Mouse (Mus musculus) duodenum, adult 2 months (tissue): Measurements from ENCODE around the gene Rpl39. TPM values are rescaled to one million over a fixed set of nuclear protein-coding genes. Genes with fewer than 3 reads are reported as not detected.

Source experiments
- polyA plus RNA-seq: library from polyadenylated mRNA; depleted of rRNA; stranded (reverse); fragments of >200 nt; gene quantifications from 2 replicates; pipeline ENCODE4 v1.2.3, GENCODE M21; 2012; ENCODE audit warnings: low replicate concordance; rRNA removed

Rpl39 gene
- 4.4 and 5.6 TPM in 2 replicates for polyA plus RNA-seq

GRCm38 (mm10) chrX:37084927-37085660 is at the start of gene Rpl39:
Gene Rpl39 (minus strand): TSS chrX:37085402.

GRCm38 (mm10) chrX:37126671-37127358 is 41.6 kb upstream of the Rpl39 start, which contains the start of gene Nkap:
Gene Nkap (plus strand): TSS chrX:37126795.

GRCm38 (mm10) chrX:37110193-37110880 is 25.1 kb upstream of the Rpl39 start, which contains the start of gene Upf3b:
Gene Upf3b (minus strand): TSS chrX:37110322.

GRCm38 (mm10) chrX:37048066-37048889 is 36.9 kb downstream of the Rpl39 start, which contains the start of gene Sowahd:
Gene Sowahd (plus strand): TSS chrX:37048845.

Other genes with a start within 250 kb of the Rpl39 start
- 24.0 and 43.6 TPM in 2 replicates for gene Ube2a, start 211.5 kb downstream of the Rpl39 start, polyA plus RNA-seq
- 3.5 and 4.5 TPM in 2 replicates for gene C330007P06Rik, start 211.3 kb downstream of the Rpl39 start, polyA plus RNA-seq
- 0.04 and 0.07 TPM in 2 replicates for gene Nkrf, start 182.5 kb downstream of the Rpl39 start, polyA plus RNA-seq
- gene Sept6, start 93.6 kb downstream of the Rpl39 start, polyA plus RNA-seq: 0.91 and 2.8 TPM in 2 replicates
- 0.36 TPM in 1 of 2 replicates, not detected in the other for gene Sowahd, start 36.6 kb downstream of the Rpl39 start, polyA plus RNA-seq
- gene Upf3b, start 24.9 kb upstream of the Rpl39 start, polyA plus RNA-seq: 0.21 and 0.32 TPM in 2 replicates
- gene Nkap, start 41.4 kb upstream of the Rpl39 start, polyA plus RNA-seq: 0.83 and 1.0 TPM in 2 replicates
- gene Akap14, start 83.4 kb upstream of the Rpl39 start, polyA plus RNA-seq: 0.06 TPM in 1 of 2 replicates, not detected in the other
- 71.2 and 175 TPM in 2 replicates for gene Ndufa1, start 105.8 kb upstream of the Rpl39 start, polyA plus RNA-seq
- gene Rnf113a1, start 105.8 kb upstream of the Rpl39 start, polyA plus RNA-seq: 0.85 and 1.2 TPM in 2 replicates
- gene Gm9, start 125.6 kb upstream of the Rpl39 start, polyA plus RNA-seq: not detected in 2 replicates
- gene Rhox1, start 136.9 kb upstream of the Rpl39 start, polyA plus RNA-seq: not detected in 2 replicates
- not detected in 2 replicates for gene Rhox2a, start 159.6 kb upstream of the Rpl39 start, polyA plus RNA-seq
- not detected in 2 replicates for gene Rhox3a, start 164.5 kb upstream of the Rpl39 start, polyA plus RNA-seq
- gene Rhox4a, start 179.9 kb upstream of the Rpl39 start, polyA plus RNA-seq: not detected in 2 replicates